Mouse (Mus musculus) right cerebral cortex, postnatal 36 days (tissue): ENCODE measurements at regions not wholly inside any gene's neighbourhood (a gene's known extent, or its start where the extent isn't known, plus 50 kb on each side); places are given as distances from the start of the nearest gene placed in this dataset.

Source experiments
- DNase-seq, 2 experiments: peaks; one replicate each; pipeline ENCODE4 v3.0.0; 2022; ENCODE audit warnings: low spot score in 2 of 2, mixed read lengths in 1 of 2

GRCm38 (mm10) chr1:52397460-52397859, 103.0 kb downstream of the Nab1 start:
- no peak for DNase-seq

GRCm38 (mm10) chr1:52392933-52393332, 107.5 kb downstream of the Nab1 start:
- no peak for DNase-seq

GRCm38 (mm10) chr1:52388836-52389235, 111.6 kb downstream of the Nab1 start:
- DNase-seq: no peak

GRCm38 (mm10) chr1:52388118-52388517, 112.4 kb downstream of the Nab1 start:
- DNase-seq: peak; percentile 51 to 65

- no peak for DNase-seq
These were observed 113.4 kb downstream of the Nab1 start for GRCm38 (mm10) chr1:52387062-52387461.

- DNase-seq: no peak
These were observed 125.2 kb downstream of the Nab1 start for GRCm38 (mm10) chr1:52375320-52375719.

- DNase-seq: no peak
These were observed 125.8 kb downstream of the Nab1 start for GRCm38 (mm10) chr1:52374666-52375065.

- DNase-seq: no peak
These were observed 126.7 kb downstream of the Nab1 start for GRCm38 (mm10) chr1:52373817-52374216.

- DNase-seq: no peak
These were observed 133.4 kb upstream of the Gls start for GRCm38 (mm10) chr1:52366386-52366785.

- no peak for DNase-seq
These were observed 130.6 kb upstream of the Gls start for GRCm38 (mm10) chr1:52363625-52364024.

GRCm38 (mm10) chr1:52362976-52363375, 129.9 kb upstream of the Gls start:
- DNase-seq: no peak

- peak; percentile 18 to 64 for DNase-seq
These were observed 121.1 kb upstream of the Gls start for GRCm38 (mm10) chr1:52354041-52354582.

GRCm38 (mm10) chr1:52342127-52342526, 109.1 kb upstream of the Gls start:
- DNase-seq: no peak

- no peak for DNase-seq
These were observed 105.7 kb upstream of the Gls start for GRCm38 (mm10) chr1:52338704-52339103.

- DNase-seq: no peak
These were observed 105.2 kb upstream of the Gls start for GRCm38 (mm10) chr1:52338243-52338642.

- no peak for DNase-seq
These were observed 103.7 kb upstream of the Gls start for GRCm38 (mm10) chr1:52336696-52337095.

- DNase-seq: peak in 1 of 2 experiments; percentile 18
These were observed 99.0 kb upstream of the Gls start for GRCm38 (mm10) chr1:52332013-52332412.

- peak; percentile 79 to 84 for DNase-seq
These were observed 98.4 kb upstream of the Gls start for GRCm38 (mm10) chr1:52331442-52331841.

GRCm38 (mm10) chr1:52330496-52330895, 97.5 kb upstream of the Gls start:
- DNase-seq: no peak

- no peak for DNase-seq
These were observed 95.5 kb upstream of the Gls start for GRCm38 (mm10) chr1:52328507-52328906.

GRCm38 (mm10) chr1:52324356-52324755, 91.3 kb upstream of the Gls start:
- DNase-seq: no peak

GRCm38 (mm10) chr1:52312076-52312633, 79.1 kb upstream of the Gls start:
- no peak for DNase-seq

- DNase-seq: no peak
These were observed 73.9 kb upstream of the Gls start for GRCm38 (mm10) chr1:52306892-52307291.
